Mouse (Mus musculus): ENCODE data around the gene Fam174b. TPM values are rescaled to one million over a fixed set of nuclear protein-coding genes. Genes with fewer than 3 reads are reported as not detected.

Fam174b gene
- total and polyA plus RNA-seq, 3 experiments, result not detected

DNA sequence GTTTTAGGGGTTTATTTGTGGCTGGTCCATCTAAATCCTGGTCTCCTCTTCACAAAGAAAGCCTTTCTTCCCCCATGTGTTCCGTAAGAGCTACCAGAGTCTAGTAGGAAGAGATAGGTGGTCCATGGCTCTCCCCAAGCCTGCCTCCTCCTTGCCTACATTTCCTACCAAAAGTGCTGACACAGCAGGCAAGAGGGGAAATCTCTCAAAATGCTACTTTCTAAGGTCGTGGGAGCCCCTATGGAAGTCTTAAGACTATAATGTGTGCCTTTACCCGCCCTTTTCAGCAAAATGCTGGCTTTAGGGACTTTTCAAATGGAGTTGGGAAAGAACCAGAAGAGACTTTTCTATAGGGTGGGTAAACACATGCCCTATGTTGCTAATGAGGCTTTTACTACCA, 37.7 kb downstream of the Fam174b start:
- H3K27me3 ChIP-seq (replicated peaks), result peaks cover 63% of the 10 kb centered on the region
- H3K36me3 ChIP-seq (replicated peaks in 1 of 2; ENCODE audit: control insufficient read depth in 1 of 2, insufficient read depth in 1 of 2, low read length in 1 of 2), result no peaks in the 10 kb centered on the region
- dilution Hi-C loops (cut with MboI; ENCODE audit: extremely low pct_ligation_motif_present, extremely low pct_unique_long_range_greater_than_20kb, low sequenced_read_pairs), result no loop called here
- H3K4me3 ChIP-seq (replicated peaks in 1 of 3; ENCODE audit: low read depth in 2 of 3, low read length in 2 of 3, poor library complexity in 1 of 3), result no peak overlapping the region
- H3K4me1 ChIP-seq (ENCODE audit: control insufficient read depth in 1 of 2, insufficient read depth in 2 of 2), result no peaks in the 10 kb centered on the region
- no peak overlapping the region for H3K27ac ChIP-seq (ENCODE audit: insufficient read depth, low read depth)
- DNase-seq (ENCODE audit: extremely low read depth), result no peak
- H3K9ac ChIP-seq (ENCODE audit: insufficient read depth, low read depth), result no peak overlapping the region
- TF ChIP-seq ETS1 (conservative IDR thresholded peaks at IDR 0.05; ENCODE audit: low read depth, low read length) (no peak), MAFK (IDR thresholded peaks at IDR 0.05; ENCODE audit: insufficient replicate concordance, low read length) (peak; percentile 72; the same call in 1 of the 2 replicates)
- in situ Hi-C loops (cut with MboI; ENCODE audit: low pct_ligation_motif_present, low pct_unique_long_range_greater_than_20kb, low sequenced_read_pairs), result no loop called here
- no peaks in the 10 kb centered on the region for H3K9me3 ChIP-seq (replicated peaks; ENCODE audit: low read length)
- no peak overlapping the region for H3K4me2 ChIP-seq (ENCODE audit: insufficient read depth, low read depth, poor library complexity, severe bottlenecking)
- H3K79me2 ChIP-seq (replicated peaks; ENCODE audit: control insufficient read depth, extremely low read depth, insufficient read depth, poor library complexity, severe bottlenecking), result no peaks in the 10 kb centered on the region

DNA sequence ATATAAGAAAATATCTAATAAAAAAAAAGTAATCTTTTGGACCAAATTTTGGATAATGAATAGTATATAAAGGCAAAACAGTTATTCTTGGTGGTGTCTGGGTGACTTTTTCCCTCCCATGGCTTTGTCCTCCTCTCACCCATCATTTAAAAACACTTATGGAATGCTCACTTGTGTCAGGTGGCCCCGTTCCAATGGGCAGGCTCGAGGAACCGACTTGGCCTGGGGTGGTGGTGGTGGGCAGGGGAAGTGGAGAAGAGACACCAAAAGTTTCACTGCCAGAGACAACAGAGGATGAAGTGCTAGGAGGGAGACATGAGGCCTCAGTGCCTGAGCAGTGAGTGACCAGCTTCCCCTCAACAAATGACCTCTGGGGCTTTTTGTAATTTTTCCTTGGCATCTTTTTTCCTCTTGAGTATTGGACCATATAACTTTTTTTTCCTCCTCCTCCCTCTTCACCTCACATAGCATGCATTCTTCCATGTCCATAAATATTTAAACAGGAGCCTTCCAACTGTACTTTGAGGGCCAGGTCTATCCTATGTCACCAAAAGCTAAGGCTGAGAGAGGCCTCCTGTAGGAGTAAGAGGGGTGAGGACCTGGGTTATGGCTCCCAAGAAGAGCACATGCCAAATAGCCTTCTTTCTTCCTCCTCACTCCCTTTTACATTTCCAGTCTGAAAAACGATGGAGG, 44.8 kb downstream of the Fam174b start:
- DNase-seq (ENCODE audit: extremely low read depth), result no peak
- H3K36me3 ChIP-seq (replicated peaks in 1 of 2; ENCODE audit: control insufficient read depth in 1 of 2, insufficient read depth in 1 of 2, low read length in 1 of 2), result no peaks in the 10 kb centered on the region
- no peak for TF ChIP-seq SIN3A (IDR thresholded peaks at IDR 0.05; ENCODE audit: low read length)
- TF ChIP-seq EP300 (IDR thresholded peaks at IDR 0.05; ENCODE audit: low read length), result no peak
- no peak for TF ChIP-seq SMC3 (IDR thresholded peaks at IDR 0.05; ENCODE audit: low read depth, low read length)
- TF ChIP-seq UBTF (IDR thresholded peaks at IDR 0.05; ENCODE audit: low read depth, low read length), result no peak
- TF ChIP-seq GABPA (IDR thresholded peaks at IDR 0.05; ENCODE audit: insufficient replicate concordance, low read depth, low read length), result no peak
- no peak for TF ChIP-seq HCFC1 (IDR thresholded peaks at IDR 0.05; ENCODE audit: low read depth, low read length)
- TF ChIP-seq NRF1 (IDR thresholded peaks at IDR 0.05; ENCODE audit: low read depth, low read length), result no peak
- no peak for TF ChIP-seq NELFE (IDR thresholded peaks at IDR 0.05; ENCODE audit: low read depth, low read length)
- TF ChIP-seq E2F4 (IDR thresholded peaks at IDR 0.05; ENCODE audit: insufficient replicate concordance, low read depth, low read length), result no peak
- no peak for TF ChIP-seq MAZ (IDR thresholded peaks at IDR 0.05; ENCODE audit: low read depth, low read length)
- TF ChIP-seq POLR2A (IDR thresholded peaks at IDR 0.05; ENCODE audit: low read depth, low read length), result no peak
- no peak overlapping the region for H3K4me2 ChIP-seq (ENCODE audit: insufficient read depth, low read depth, poor library complexity, severe bottlenecking)
- no peak overlapping the region for H3K4me3 ChIP-seq (replicated peaks in 1 of 3; ENCODE audit: low read depth in 2 of 3, low read length in 2 of 3, poor library complexity in 1 of 3)
- no peaks in the 10 kb centered on the region for H3K9me3 ChIP-seq (replicated peaks; ENCODE audit: low read length)
- peaks cover 83% of the 10 kb centered on the region for H3K27me3 ChIP-seq (replicated peaks)
- no peaks in the 10 kb centered on the region for H3K79me2 ChIP-seq (replicated peaks; ENCODE audit: control insufficient read depth, extremely low read depth, insufficient read depth, poor library complexity, severe bottlenecking)
- H3K27ac ChIP-seq (ENCODE audit: insufficient read depth, low read depth), result no peak overlapping the region
- H3K4me1 ChIP-seq (ENCODE audit: control insufficient read depth in 1 of 2, insufficient read depth in 2 of 2), result no peaks in the 10 kb centered on the region
- dilution Hi-C loops (cut with MboI; ENCODE audit: extremely low pct_ligation_motif_present, extremely low pct_unique_long_range_greater_than_20kb, low sequenced_read_pairs), result no loop called here
- in situ Hi-C loops (cut with MboI; ENCODE audit: low pct_ligation_motif_present, low pct_unique_long_range_greater_than_20kb, low sequenced_read_pairs), result no loop called here
- no peak overlapping the region for H3K9ac ChIP-seq (ENCODE audit: insufficient read depth, low read depth)

- peaks cover 87% of the 10 kb centered on the region for H3K27me3 ChIP-seq (replicated peaks)
- H3K4me1 ChIP-seq (ENCODE audit: control insufficient read depth in 1 of 2, insufficient read depth in 2 of 2), result no peaks in the 10 kb centered on the region
- H3K9ac ChIP-seq (ENCODE audit: insufficient read depth, low read depth), result no peak overlapping the region
- H3K79me2 ChIP-seq (replicated peaks; ENCODE audit: control insufficient read depth, extremely low read depth, insufficient read depth, poor library complexity, severe bottlenecking), result no peaks in the 10 kb centered on the region
- no peak for DNase-seq (ENCODE audit: extremely low read depth)
- dilution Hi-C loops (cut with MboI; ENCODE audit: extremely low pct_ligation_motif_present, extremely low pct_unique_long_range_greater_than_20kb, low sequenced_read_pairs) (no loop called here), in situ Hi-C loops (cut with MboI; ENCODE audit: low pct_ligation_motif_present, low pct_unique_long_range_greater_than_20kb, low sequenced_read_pairs) (no loop called here)
- H3K27ac ChIP-seq (ENCODE audit: insufficient read depth, low read depth), result no peak overlapping the region
- H3K9me3 ChIP-seq (replicated peaks; ENCODE audit: low read length), result no peaks in the 10 kb centered on the region
- no peak overlapping the region for H3K4me2 ChIP-seq (ENCODE audit: insufficient read depth, low read depth, poor library complexity, severe bottlenecking)
- no peak overlapping the region for H3K4me3 ChIP-seq (replicated peaks in 1 of 3; ENCODE audit: low read depth in 2 of 3, low read length in 2 of 3, poor library complexity in 1 of 3)
- no peak for TF ChIP-seq CHD1 (IDR thresholded peaks at IDR 0.05; ENCODE audit: low read depth, low read length)
- TF ChIP-seq JUND (conservative IDR thresholded peaks at IDR 0.05; ENCODE audit: low read depth, low read length), result no peak
- TF ChIP-seq EP300 (IDR thresholded peaks at IDR 0.05; ENCODE audit: low read length), result no peak
- TF ChIP-seq ZNF384 (IDR thresholded peaks at IDR 0.05; ENCODE audit: low read depth, low read length), result no peak
- no peak for TF ChIP-seq MAX (IDR thresholded peaks at IDR 0.05; ENCODE audit: low read length)
- no peak for TF ChIP-seq ZMIZ1 (IDR thresholded peaks at IDR 0.05; ENCODE audit: low read depth, low read length)
- no peak for TF ChIP-seq TCF12 (IDR thresholded peaks at IDR 0.05; ENCODE audit: low read depth, low read length)
- TF ChIP-seq ETS1 (conservative IDR thresholded peaks at IDR 0.05; ENCODE audit: low read depth, low read length), result no peak
- TF ChIP-seq SIN3A (IDR thresholded peaks at IDR 0.05; ENCODE audit: low read length), result no peak
- TF ChIP-seq CTCF (conservative IDR thresholded peaks at IDR 0.05 in 1 of 2, IDR thresholded peaks at IDR 0.05 in 1 of 2; ENCODE audit: low read depth in 2 of 2, low read length in 2 of 2), result no peak
- TF ChIP-seq KAT2A (IDR thresholded peaks at IDR 0.05; ENCODE audit: insufficient replicate concordance, low read length), result no peak
- no peak for TF ChIP-seq ELF1 (IDR thresholded peaks at IDR 0.05; ENCODE audit: low read depth, low read length)
- TF ChIP-seq MAZ (IDR thresholded peaks at IDR 0.05; ENCODE audit: low read depth, low read length), result no peak
- no peak for TF ChIP-seq BHLHE40 (IDR thresholded peaks at IDR 0.05; ENCODE audit: low read depth, low read length)
- no peak for TF ChIP-seq SMC3 (IDR thresholded peaks at IDR 0.05; ENCODE audit: low read depth, low read length)
- no peak for TF ChIP-seq MXI1 (IDR thresholded peaks at IDR 0.05; ENCODE audit: low read depth, low read length)
- H3K36me3 ChIP-seq (replicated peaks in 1 of 2; ENCODE audit: control insufficient read depth in 1 of 2, insufficient read depth in 1 of 2, low read length in 1 of 2), result no peaks in the 10 kb centered on the region
Measured at GRCm38 (mm10) chr7:73785815-73786214, 45.7 kb downstream of the Fam174b start.

All from CH12.LX (cell line).